Mouse (Mus musculus) midbrain, embryonic 15.5 days (tissue): ENCODE data around the gene Lrtm2. TPM values are rescaled to one million over a fixed set of nuclear protein-coding genes. Genes with fewer than 3 reads are reported as not detected.
A peak's percentile ranks its signal among the peaks of the same experiment; 100 is the strongest.

Experiments
- ATAC-seq: fragments of 200-750 bp; cut with Nextera tagmentation; replicated peaks from 2 replicates; pipeline ENCODE4 v1.8.0; 2017; ENCODE audit warnings: moderate TSS enrichment
- H3K27ac ChIP-seq: fragments of 300-500 bp; sonication (generic); 2 replicates; pipeline ENCODE4 v1.5.1; 2015; ENCODE audit warnings: mild to moderate bottlenecking, inconsistent platforms
- H3K27me3 ChIP-seq: fragments of 300-500 bp; sonication (generic); replicated peaks from 2 replicates; pipeline ENCODE4 v1.6.1; 2015; ENCODE audit warnings: inconsistent platforms
- H3K36me3 ChIP-seq: fragments of 300-500 bp; sonication (generic); replicated peaks from 2 replicates; pipeline ENCODE4 v1.6.1; 2015; ENCODE audit warnings: inconsistent platforms
- H3K4me1 ChIP-seq: fragments of 300-500 bp; sonication (generic); 2 replicates; pipeline ENCODE4 v1.6.1; 2015; ENCODE audit warnings: inconsistent platforms
- H3K4me2 ChIP-seq: fragments of 300-500 bp; sonication (generic); 2 replicates; pipeline ENCODE4 v1.6.1; 2015; ENCODE audit warnings: inconsistent platforms, mild to moderate bottlenecking, moderate library complexity
- H3K4me3 ChIP-seq: fragments of 300-500 bp; sonication (generic); 2 replicates; pipeline ENCODE4 v1.5.1; 2015; ENCODE audit warnings: mild to moderate bottlenecking, inconsistent platforms
- H3K9ac ChIP-seq: fragments of 300-500 bp; sonication (generic); 2 replicates; pipeline ENCODE4 v1.6.1; 2015; ENCODE audit warnings: mild to moderate bottlenecking, inconsistent platforms
- H3K9me3 ChIP-seq: fragments of 300-500 bp; sonication (generic); 2 replicates; pipeline ENCODE4 v1.6.1; 2016; ENCODE audit warnings: inconsistent platforms
- whole genome bisulfite sequencing: fragments of 180-500 bp; shearing (Covaris S2); methylation state at CpG from one replicate; pipeline ENCODE4 v1.1.7; 2015; ENCODE audit warnings: mixed read lengths; 5-methylcytosine and 5-hydroxymethylcytosine counted together
- polyA plus RNA-seq: library from polyadenylated mRNA; unstranded; fragments of >200 nt; fragmentation: Nextera tagmentation; extraction: Ambion mirVana; gene quantifications from 2 replicates; pipeline ENCODE4 v1.2.1, GENCODE M21; 2015

The Lrtm2 gene
- polyA plus RNA-seq, 1 experiment from 2014 or later = 12.7 TPM

GRCm38 (mm10) chr6:119313096-119313495 is 17.5 kb downstream of the Lrtm2 start:
- ATAC-seq = peak; percentile 19; the same call in 1 of the 2 replicates
- Histone ChIP-seq H3K36me3 (no peaks in the 10 kb centered on the region), H3K4me3 (no peak overlapping the region), H3K27ac (peak overlapping the region; percentile 64), H3K9ac (no peak overlapping the region), H3K4me1 (peaks cover 28% of the 10 kb centered on the region), H3K27me3 (no peaks in the 10 kb centered on the region), H3K4me2 (no peak overlapping the region), H3K9me3 (no peaks in the 10 kb centered on the region)
- WGBS = 62% methylated on average over 3 of the region's 3 CpGs

DNA sequence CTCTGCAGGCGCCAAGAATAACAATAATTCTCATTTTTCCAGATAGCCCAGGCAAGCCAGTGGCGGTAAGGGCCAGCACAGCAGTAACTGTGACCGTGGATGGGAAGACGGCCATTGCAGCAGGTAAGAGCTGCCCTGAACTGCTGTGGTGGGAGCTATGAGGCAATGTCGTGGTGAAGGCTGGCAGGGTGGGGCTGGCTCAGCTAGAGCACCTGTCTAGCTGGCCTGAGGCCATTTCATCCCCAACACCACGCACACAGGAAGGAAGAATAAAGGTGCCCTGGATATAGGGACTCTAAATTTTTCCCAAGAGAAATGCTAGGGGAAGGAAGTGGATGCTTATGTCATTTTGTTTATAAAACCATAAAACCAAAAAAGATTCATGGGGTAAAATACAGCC is 18.2 kb downstream of the Lrtm2 start:
- Histone ChIP-seq H3K27ac (no peak overlapping the region), H3K4me1 (peaks cover 28% of the 10 kb centered on the region), H3K4me3 (no peak overlapping the region), H3K4me2 (no peak overlapping the region), H3K9ac (no peak overlapping the region), H3K9me3 (no peaks in the 10 kb centered on the region), H3K36me3 (no peaks in the 10 kb centered on the region), H3K27me3 (no peaks in the 10 kb centered on the region)
- ATAC-seq = no peak
- WGBS = 90% methylated on average over 6 of the region's 6 CpGs

DNA sequence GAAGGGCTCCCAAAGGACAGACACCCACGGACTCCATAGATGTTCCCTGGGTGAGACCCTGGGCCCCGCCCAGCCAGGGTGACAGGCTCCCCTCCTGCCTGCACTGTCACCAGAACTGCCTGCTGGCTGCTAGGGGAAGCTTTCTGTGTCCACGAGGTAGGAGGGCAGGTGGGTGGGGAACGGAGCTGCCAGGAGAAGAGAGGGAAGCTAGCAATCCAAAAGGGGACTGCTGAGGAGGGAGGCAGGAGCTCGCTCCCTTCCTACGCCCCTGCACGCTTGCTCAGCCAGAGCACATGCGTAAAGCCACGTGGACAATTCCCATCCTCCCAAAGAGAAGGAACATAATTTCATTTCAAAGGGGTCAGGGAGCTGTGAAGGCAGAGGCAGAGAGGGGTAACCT is 20.4 kb downstream of the Lrtm2 start:
- no peak for ATAC-seq

DNA sequence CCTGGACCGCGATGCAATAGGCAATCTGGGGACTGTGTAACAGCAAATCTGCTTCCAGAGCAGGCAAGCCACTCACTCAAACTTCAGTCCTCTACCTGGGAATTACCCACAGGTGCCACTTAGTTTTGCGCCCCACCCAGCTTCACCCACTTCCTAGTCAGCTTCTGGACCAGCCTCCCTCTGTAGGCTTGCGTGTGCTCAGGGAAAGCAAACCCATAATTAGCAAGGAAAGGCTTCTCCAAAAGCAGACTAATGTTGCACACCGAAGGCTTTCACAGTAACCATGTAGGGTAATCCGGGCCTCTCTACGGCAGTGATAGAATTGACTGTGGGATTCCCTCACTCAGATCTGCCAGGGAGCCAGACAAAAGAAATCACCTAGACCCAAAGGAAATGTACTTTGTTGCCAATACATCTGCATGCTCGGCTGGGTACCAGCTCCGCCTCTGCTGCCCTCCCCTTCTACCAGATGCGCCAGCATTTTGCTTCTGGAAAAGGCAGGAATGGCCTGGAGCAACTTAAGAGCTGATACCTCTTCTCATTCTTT is 22.6 kb downstream of the Lrtm2 start:
- no peaks in the 10 kb centered on the region for H3K27me3 ChIP-seq
- H3K4me2 ChIP-seq = no peak overlapping the region
- no peak overlapping the region for H3K27ac ChIP-seq
- peaks cover 5% of the 10 kb centered on the region for H3K4me1 ChIP-seq
- no peaks in the 10 kb centered on the region for H3K36me3 ChIP-seq
- no peak overlapping the region for H3K4me3 ChIP-seq
- H3K9ac ChIP-seq = no peak overlapping the region
- no peak for ATAC-seq
- no peaks in the 10 kb centered on the region for H3K9me3 ChIP-seq
- WGBS = 46% methylated on average over 10 of the region's 10 CpGs

More for the DNA sequence above, 20.4 kb downstream of the Lrtm2 start:
- no peaks in the 10 kb centered on the region for H3K9me3 ChIP-seq
- peaks cover 25% of the 10 kb centered on the region for H3K4me1 ChIP-seq
- H3K27ac ChIP-seq = no peak overlapping the region
- no peak overlapping the region for H3K4me3 ChIP-seq
- H3K36me3 ChIP-seq = no peaks in the 10 kb centered on the region
- H3K27me3 ChIP-seq = no peaks in the 10 kb centered on the region
- H3K9ac ChIP-seq = no peak overlapping the region
- 59% methylated on average over 9 of the region's 9 CpGs for WGBS
- no peak overlapping the region for H3K4me2 ChIP-seq

- no peak for ATAC-seq
- 95% methylated on average over 6 of the region's 6 CpGs for WGBS
- H3K36me3 ChIP-seq = no peaks in the 10 kb centered on the region
These were observed 27.2 kb downstream of the Lrtm2 start for GRCm38 (mm10) chr6:119303331-119303730.

GRCm38 (mm10) chr6:119301310-119301709 is 29.3 kb downstream of the Lrtm2 start:
- H3K4me1 ChIP-seq = no peaks in the 10 kb centered on the region
- H3K9me3 ChIP-seq = no peaks in the 10 kb centered on the region
- no peaks in the 10 kb centered on the region for H3K27me3 ChIP-seq
- H3K36me3 ChIP-seq = no peaks in the 10 kb centered on the region
- no peak overlapping the region for H3K4me3 ChIP-seq
- no peak for ATAC-seq
- 94% methylated on average over 3 of the region's 3 CpGs for WGBS
- no peak overlapping the region for H3K9ac ChIP-seq
- no peak overlapping the region for H3K27ac ChIP-seq
- H3K4me2 ChIP-seq = no peak overlapping the region

More at GRCm38 (mm10) chr6:119303331-119303730, 27.2 kb downstream of the Lrtm2 start:
- Histone ChIP-seq H3K4me2 (no peak overlapping the region), H3K27me3 (no peaks in the 10 kb centered on the region), H3K4me3 (no peak overlapping the region), H3K27ac (no peak overlapping the region), H3K9ac (no peak overlapping the region), H3K9me3 (no peaks in the 10 kb centered on the region), H3K4me1 (peaks cover under 1% of the 10 kb centered on the region; the same call in 1 of the 2 replicates)

DNA sequence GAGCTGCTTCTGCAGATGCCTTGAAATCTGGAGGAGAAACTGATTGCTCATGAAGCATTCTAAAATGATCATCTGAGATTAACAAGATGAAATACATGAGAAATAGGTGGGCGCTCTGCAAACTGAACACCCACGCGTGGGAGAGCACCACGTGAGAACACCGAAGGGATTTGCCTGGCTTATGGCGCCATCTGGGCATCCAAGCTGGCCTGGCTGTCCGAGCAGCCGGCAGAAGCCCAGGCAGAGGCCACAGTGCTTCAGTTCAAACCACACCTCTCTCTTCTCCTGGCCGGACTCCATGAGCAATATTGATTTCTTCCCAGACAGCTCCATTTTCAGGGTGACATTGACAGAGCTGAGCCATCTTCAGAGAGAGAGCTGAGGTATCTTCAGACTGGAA is 49.8 kb downstream of the Lrtm2 start:
- Histone ChIP-seq H3K4me2 (no peak overlapping the region), H3K4me1 (peaks cover 5% of the 10 kb centered on the region; the same call in 1 of the 2 replicates), H3K4me3 (no peak overlapping the region), H3K36me3 (no peaks in the 10 kb centered on the region), H3K9me3 (no peaks in the 10 kb centered on the region), H3K27ac (no peak overlapping the region), H3K27me3 (no peaks in the 10 kb centered on the region), H3K9ac (no peak overlapping the region)
- ATAC-seq = no peak
- WGBS = 72% methylated on average over 9 of the region's 9 CpGs

- no peak overlapping the region for H3K9ac ChIP-seq
- WGBS = 89% methylated on average over 2 of the region's 2 CpGs
- peaks cover 5% of the 10 kb centered on the region; the same call in 1 of the 2 replicates for H3K4me1 ChIP-seq
- H3K4me3 ChIP-seq = no peak overlapping the region
- no peak overlapping the region for H3K4me2 ChIP-seq
- no peak for ATAC-seq
- H3K36me3 ChIP-seq = no peaks in the 10 kb centered on the region
- no peak overlapping the region for H3K27ac ChIP-seq
- no peaks in the 10 kb centered on the region for H3K27me3 ChIP-seq
- H3K9me3 ChIP-seq = no peaks in the 10 kb centered on the region
These were observed 53.9 kb downstream of the Lrtm2 start for GRCm38 (mm10) chr6:119276713-119277112.

Other genes starting within 250 kb of the Lrtm2 start
- 13.8 and 14.2 TPM in 2 replicates for gene Dcp1b, start 155.5 kb downstream of the Lrtm2 start, polyA plus RNA-seq
- 7.3 and 7.9 TPM in 2 replicates for gene Cacna1c, start 134.3 kb downstream of the Lrtm2 start, polyA plus RNA-seq
- gene Cacna2d4, start 94.2 kb downstream of the Lrtm2 start, polyA plus RNA-seq = 0.54 and 1.1 TPM in 2 replicates
- gene Adipor2, start 86.9 kb upstream of the Lrtm2 start, polyA plus RNA-seq = 39.2 and 39.3 TPM in 2 replicates
- gene Fbxl14, start 148.9 kb upstream of the Lrtm2 start, polyA plus RNA-seq = 2.4 and 2.5 TPM in 2 replicates
- gene Wnt5b, start 213.6 kb upstream of the Lrtm2 start, polyA plus RNA-seq = 2.3 TPM in 2 replicates